Mouse (Mus musculus): Measurements from ENCODE around the gene Trpv3. TPM values are rescaled to one million over a fixed set of nuclear protein-coding genes. Genes with fewer than 3 reads are reported as not detected.
A peak's percentile ranks its signal among the peaks of the same experiment; 100 is the strongest.

Gene Trpv3
- polyA plus RNA-seq, 1 experiment from 2014 or later: 0.02 TPM

GRCm38 (mm10) chr11:73242777-73243176 is 24.4 kb upstream of the Trpv3 start:
- no peaks in the 10 kb centered on the region for H3K9me3 ChIP-seq
- H3K27ac ChIP-seq: no peak overlapping the region
- H3K36me3 ChIP-seq (replicated peaks): no peaks in the 10 kb centered on the region
- no peaks in the 10 kb centered on the region for H3K4me1 ChIP-seq
- no peak overlapping the region for H3K4me3 ChIP-seq
- 91% methylated on average over 4 of the region's 4 CpGs for WGBS
- no peak for DNase-seq (ENCODE audit: extremely low spot score, low spot score)
- H3K27me3 ChIP-seq (ENCODE audit: poor library complexity, severe bottlenecking): no peaks in the 10 kb centered on the region

GRCm38 (mm10) chr11:73257362-73257945 is 9.7 kb upstream of the Trpv3 start:
- no peak for DNase-seq (ENCODE audit: extremely low spot score, low spot score)
- no peaks in the 10 kb centered on the region for H3K36me3 ChIP-seq (replicated peaks)
- WGBS: 78% methylated on average over 4 of the region's 4 CpGs

GRCm38 (mm10) chr11:73258664-73259063 is 8.5 kb upstream of the Trpv3 start:
- no peaks in the 10 kb centered on the region for H3K36me3 ChIP-seq (replicated peaks)

More at GRCm38 (mm10) chr11:73257362-73257945, 9.7 kb upstream of the Trpv3 start:
- H3K27ac ChIP-seq: no peak overlapping the region
- no peaks in the 10 kb centered on the region for H3K9me3 ChIP-seq
- no peaks in the 10 kb centered on the region for H3K4me1 ChIP-seq
- no peak overlapping the region for H3K4me3 ChIP-seq
- H3K27me3 ChIP-seq (ENCODE audit: poor library complexity, severe bottlenecking): no peaks in the 10 kb centered on the region

GRCm38 (mm10) chr11:73260457-73260856 is 6.7 kb upstream of the Trpv3 start:
- no peaks in the 10 kb centered on the region for H3K9me3 ChIP-seq
- no peak for DNase-seq (ENCODE audit: extremely low spot score, low spot score)
- H3K4me3 ChIP-seq: no peak overlapping the region
- H3K27me3 ChIP-seq (ENCODE audit: poor library complexity, severe bottlenecking): no peaks in the 10 kb centered on the region
- no peaks in the 10 kb centered on the region for H3K36me3 ChIP-seq (replicated peaks)
- 82% methylated on average over 3 of the region's 3 CpGs for WGBS
- H3K4me1 ChIP-seq: no peaks in the 10 kb centered on the region
- H3K27ac ChIP-seq: no peak overlapping the region

More at GRCm38 (mm10) chr11:73258664-73259063, 8.5 kb upstream of the Trpv3 start:
- Histone ChIP-seq H3K4me1 (no peaks in the 10 kb centered on the region), H3K9me3 (no peaks in the 10 kb centered on the region), H3K4me3 (no peak overlapping the region), H3K27me3 (ENCODE audit: poor library complexity, severe bottlenecking) (no peaks in the 10 kb centered on the region), H3K27ac (no peak overlapping the region)
- no peak for DNase-seq (ENCODE audit: extremely low spot score, low spot score)

- Histone ChIP-seq H3K36me3 (replicated peaks) (no peaks in the 10 kb centered on the region), H3K4me3 (no peak overlapping the region), H3K27me3 (ENCODE audit: poor library complexity, severe bottlenecking) (no peaks in the 10 kb centered on the region), H3K9me3 (no peaks in the 10 kb centered on the region), H3K4me1 (no peaks in the 10 kb centered on the region), H3K27ac (no peak overlapping the region)
- WGBS: 93% methylated on average over 1 of the region's 1 CpGs
- DNase-seq (ENCODE audit: extremely low spot score, low spot score): no peak
These were observed 5.8 kb upstream of the Trpv3 start for GRCm38 (mm10) chr11:73261385-73261784.

GRCm38 (mm10) chr11:73274821-73275220 is 7.6 kb downstream of the Trpv3 start:
- DNase-seq (ENCODE audit: extremely low spot score, low spot score): no peak
- no peaks in the 10 kb centered on the region for H3K36me3 ChIP-seq (replicated peaks)
- 39% methylated on average over 2 of the region's 2 CpGs for WGBS

GRCm38 (mm10) chr11:73280710-73281109 is 13.5 kb downstream of the Trpv3 start:
- no peaks in the 10 kb centered on the region for H3K27me3 ChIP-seq (ENCODE audit: poor library complexity, severe bottlenecking)
- no peaks in the 10 kb centered on the region for H3K36me3 ChIP-seq (replicated peaks)
- WGBS: 66% methylated on average over 5 of the region's 5 CpGs
- H3K9me3 ChIP-seq: no peaks in the 10 kb centered on the region
- no peak for DNase-seq (ENCODE audit: extremely low spot score, low spot score)
- H3K4me3 ChIP-seq: no peak overlapping the region
- H3K27ac ChIP-seq: no peak overlapping the region
- H3K4me1 ChIP-seq: peaks cover 22% of the 10 kb centered on the region

More at GRCm38 (mm10) chr11:73274821-73275220, 7.6 kb downstream of the Trpv3 start:
- H3K4me3 ChIP-seq: no peak overlapping the region
- no peaks in the 10 kb centered on the region for H3K4me1 ChIP-seq
- H3K27me3 ChIP-seq (ENCODE audit: poor library complexity, severe bottlenecking): no peaks in the 10 kb centered on the region
- no peak overlapping the region for H3K27ac ChIP-seq
- no peaks in the 10 kb centered on the region for H3K9me3 ChIP-seq

GRCm38 (mm10) chr11:73281528-73282027 is 14.4 kb downstream of the Trpv3 start:
- WGBS: 2% methylated on average over 16 of the region's 16 CpGs
- H3K27ac ChIP-seq: peak overlapping the region; percentile 53

GRCm38 (mm10) chr11:73283369-73283768 is 16.2 kb downstream of the Trpv3 start:
- Histone ChIP-seq H3K4me1 (peaks cover 22% of the 10 kb centered on the region), H3K27ac (no peak overlapping the region), H3K9me3 (no peaks in the 10 kb centered on the region), H3K27me3 (ENCODE audit: poor library complexity, severe bottlenecking) (no peaks in the 10 kb centered on the region), H3K4me3 (no peak overlapping the region), H3K36me3 (replicated peaks) (no peaks in the 10 kb centered on the region)
- 80% methylated on average over 9 of the region's 9 CpGs for WGBS
- no peak for DNase-seq (ENCODE audit: extremely low spot score, low spot score)

More at GRCm38 (mm10) chr11:73281528-73282027, 14.4 kb downstream of the Trpv3 start:
- peaks cover 22% of the 10 kb centered on the region for H3K4me1 ChIP-seq
- DNase-seq (ENCODE audit: extremely low spot score, low spot score): peak; percentile 27
- no peaks in the 10 kb centered on the region for H3K9me3 ChIP-seq
- H3K4me3 ChIP-seq: peak overlapping the region; percentile 47
- no peaks in the 10 kb centered on the region for H3K36me3 ChIP-seq (replicated peaks)
- H3K27me3 ChIP-seq (ENCODE audit: poor library complexity, severe bottlenecking): no peaks in the 10 kb centered on the region

- WGBS: 44% methylated on average over 1 of the region's 1 CpGs
- peak overlapping the region; percentile 48; the same call in 1 of the 2 replicates for H3K27ac ChIP-seq
- DNase-seq (ENCODE audit: extremely low spot score, low spot score): no peak
These were observed 16.7 kb downstream of the Trpv3 start for GRCm38 (mm10) chr11:73283926-73284325.

GRCm38 (mm10) chr11:73284351-73284750 is 17.2 kb downstream of the Trpv3 start:
- no peak for DNase-seq (ENCODE audit: extremely low spot score, low spot score)
- Histone ChIP-seq H3K4me3 (no peak overlapping the region), H3K27ac (peak overlapping the region; percentile 48; the same call in 1 of the 2 replicates), H3K9me3 (no peaks in the 10 kb centered on the region), H3K4me1 (peaks cover 22% of the 10 kb centered on the region), H3K27me3 (ENCODE audit: poor library complexity, severe bottlenecking) (no peaks in the 10 kb centered on the region), H3K36me3 (replicated peaks) (no peaks in the 10 kb centered on the region)

More at GRCm38 (mm10) chr11:73283926-73284325, 16.7 kb downstream of the Trpv3 start:
- Histone ChIP-seq H3K4me3 (no peak overlapping the region), H3K27me3 (ENCODE audit: poor library complexity, severe bottlenecking) (no peaks in the 10 kb centered on the region), H3K4me1 (peaks cover 22% of the 10 kb centered on the region), H3K36me3 (replicated peaks) (no peaks in the 10 kb centered on the region), H3K9me3 (no peaks in the 10 kb centered on the region)

GRCm38 (mm10) chr11:73289621-73290020 is 22.4 kb downstream of the Trpv3 start:
- H3K4me1 ChIP-seq: 0 out of 2 replicates have a peak, but pooled peaks cover 1% of the 10 kb centered on the region
- H3K27me3 ChIP-seq (ENCODE audit: poor library complexity, severe bottlenecking): no peaks in the 10 kb centered on the region
- WGBS: 93% methylated on average over 1 of the region's 1 CpGs
- no peak overlapping the region for H3K27ac ChIP-seq
- no peak for DNase-seq (ENCODE audit: extremely low spot score, low spot score)
- H3K9me3 ChIP-seq: no peaks in the 10 kb centered on the region
- no peaks in the 10 kb centered on the region for H3K36me3 ChIP-seq (replicated peaks)
- H3K4me3 ChIP-seq: no peak overlapping the region

- H3K4me3 ChIP-seq: no peak overlapping the region
- H3K27me3 ChIP-seq (ENCODE audit: poor library complexity, severe bottlenecking): no peaks in the 10 kb centered on the region
- no peaks in the 10 kb centered on the region for H3K36me3 ChIP-seq (replicated peaks)
- no peak for DNase-seq (ENCODE audit: extremely low spot score, low spot score)
- no peak overlapping the region for H3K27ac ChIP-seq
- WGBS: 22% methylated on average over 2 of the region's 2 CpGs
- peaks cover 9% of the 10 kb centered on the region for H3K4me1 ChIP-seq
- no peaks in the 10 kb centered on the region for H3K9me3 ChIP-seq
These were observed 35.9 kb downstream of the Trpv3 start for GRCm38 (mm10) chr11:73303123-73303522.
